Mouse (Mus musculus): Measurements from ENCODE around the gene Cd24a.

The Cd24a gene

GRCm38 (mm10) chr10:43630634-43631033 is 52.5 kb downstream of the Cd24a start:
- DNase-seq, result no peak

GRCm38 (mm10) chr10:43631049-43631448 is 53.0 kb downstream of the Cd24a start:
- DNase-seq, result no peak

GRCm38 (mm10) chr10:43631639-43632354 is 53.7 kb downstream of the Cd24a start:
- no peak for DNase-seq

GRCm38 (mm10) chr10:43633117-43633516 is 55.0 kb downstream of the Cd24a start:
- no peak for DNase-seq

All from spleen, adult 18-20 months (tissue).